Mouse (Mus musculus): Measurements from ENCODE around the gene Arhgap4.

The Arhgap4 gene

GRCm38 (mm10) chrX:73921823-73922549, at the start of gene Arhgap4, which contains the start of gene Naa10:
Gene Arhgap4 (minus strand): TSS chrX:73921870.
Gene Naa10 (minus strand): TSS chrX:73921944.
- in situ Hi-C loops (cut with MboI, MseI) = loop anchor here (25.0 kb wide), 1 partner anchor 1190 kb away; no protein-coding TSS in a partner anchor

DNA sequence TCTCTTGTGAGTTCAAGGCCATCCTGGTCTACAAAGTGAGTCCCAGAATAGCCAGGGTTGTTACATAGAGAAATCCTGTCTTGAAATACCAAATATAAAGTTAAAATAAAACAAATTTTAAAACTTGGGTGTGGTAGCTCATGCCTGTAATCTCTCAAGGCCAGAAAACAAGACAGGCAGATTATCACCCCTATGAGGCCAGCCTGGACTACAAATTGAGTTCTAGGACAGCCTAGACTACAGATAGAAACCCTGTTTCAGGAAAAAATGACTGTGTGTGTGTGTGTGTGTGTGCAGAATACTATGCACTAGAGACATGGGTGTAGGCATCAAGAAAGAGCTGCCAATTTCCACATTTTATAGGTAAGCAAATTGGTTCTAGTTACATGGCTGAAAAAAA, 49.1 kb upstream of the Arhgap4 start:
- in situ Hi-C loops (cut with MboI, MseI) = no loop called here

- in situ Hi-C loops (cut with MboI, MseI) = no loop called here
Observed at GRCm38 (mm10) chrX:73969729-73970128, 48.1 kb upstream of the Arhgap4 start.

DNA sequence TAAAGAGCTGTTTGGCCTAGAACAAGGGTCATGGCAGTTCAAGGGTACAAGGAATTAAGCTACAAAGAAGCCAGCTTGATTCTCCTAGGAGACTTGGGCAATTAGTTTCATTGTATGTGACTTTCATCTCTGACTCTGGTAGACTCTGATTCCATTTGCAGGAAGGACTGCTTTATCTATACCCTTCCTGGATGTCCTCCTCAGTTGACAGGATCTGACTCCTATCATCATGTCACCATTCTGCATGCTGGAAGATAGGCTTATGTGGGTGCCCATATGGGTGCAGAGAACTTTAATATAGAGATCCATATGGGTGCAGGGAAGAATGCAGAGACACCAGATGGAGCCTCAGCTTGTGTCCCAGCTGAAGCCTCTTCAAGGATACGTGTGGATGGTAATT, 47.5 kb upstream of the Arhgap4 start:
- in situ Hi-C loops (cut with MboI, MseI) = no loop called here

- in situ Hi-C loops (cut with MboI, MseI) = no loop called here
Observed at GRCm38 (mm10) chrX:73967177-73968075, 45.8 kb upstream of the Arhgap4 start.

DNA sequence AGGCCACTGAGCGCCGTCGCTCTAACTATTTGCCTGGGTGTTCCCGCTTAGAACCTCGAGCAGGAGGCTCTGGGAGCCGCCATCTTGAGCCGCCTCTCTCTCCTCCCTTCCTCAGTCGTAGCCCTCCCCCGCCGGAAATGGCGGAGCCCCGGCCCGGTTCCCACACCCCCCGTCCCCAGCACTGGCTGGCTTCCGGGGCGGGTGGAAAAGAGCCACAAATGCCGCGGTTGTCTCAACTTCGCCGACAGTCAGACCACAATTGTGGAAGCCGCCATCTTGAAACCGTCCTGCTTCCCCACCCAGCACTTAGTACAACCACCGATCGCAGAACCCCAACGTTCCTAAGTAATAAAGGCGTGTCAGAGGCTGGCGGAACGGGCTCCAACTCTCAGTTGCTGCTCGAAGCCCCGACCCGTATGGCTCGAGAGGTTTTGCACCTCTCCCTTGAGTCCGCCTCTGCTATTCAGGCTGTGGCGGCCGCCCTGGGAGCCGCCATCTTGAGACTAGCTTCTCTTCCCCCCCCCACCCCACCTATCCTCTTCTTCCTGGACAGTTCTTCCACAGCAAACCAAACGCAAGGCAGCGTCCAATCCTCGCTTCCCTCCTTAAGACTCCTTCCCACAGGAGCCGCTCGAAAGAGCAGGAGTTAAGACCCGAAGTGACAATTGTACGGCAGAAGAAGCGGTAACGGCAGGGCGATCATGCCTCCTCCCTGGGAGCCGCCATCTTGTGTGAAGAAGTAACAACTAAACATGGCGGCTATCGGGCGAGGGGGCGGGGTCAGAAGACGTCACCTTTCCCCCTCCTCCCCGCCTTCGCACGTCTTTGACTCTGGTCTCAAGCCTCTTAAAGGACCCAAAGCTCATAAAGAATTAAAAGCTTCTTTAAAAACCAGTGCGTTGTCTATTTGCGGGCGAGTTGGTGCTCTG, 44.8 kb upstream of the Arhgap4 start, which contains the start of gene Hcfc1:
Gene Hcfc1 (minus strand): TSS at position 110 of the 929 bp plus-strand sequence.
- in situ Hi-C loops (cut with MboI, MseI) = no loop called here

- in situ Hi-C loops (cut with MboI, MseI) = no loop called here
Observed at GRCm38 (mm10) chrX:73965307-73965706, 43.6 kb upstream of the Arhgap4 start.

GRCm38 (mm10) chrX:73964363-73964762, 42.7 kb upstream of the Arhgap4 start:
- in situ Hi-C loops (cut with MboI, MseI) = loop anchor here (5.0 kb wide), 1 partner anchor 247 kb away; the partner anchor contains the start of genes Abcd1 and Bcap31

DNA sequence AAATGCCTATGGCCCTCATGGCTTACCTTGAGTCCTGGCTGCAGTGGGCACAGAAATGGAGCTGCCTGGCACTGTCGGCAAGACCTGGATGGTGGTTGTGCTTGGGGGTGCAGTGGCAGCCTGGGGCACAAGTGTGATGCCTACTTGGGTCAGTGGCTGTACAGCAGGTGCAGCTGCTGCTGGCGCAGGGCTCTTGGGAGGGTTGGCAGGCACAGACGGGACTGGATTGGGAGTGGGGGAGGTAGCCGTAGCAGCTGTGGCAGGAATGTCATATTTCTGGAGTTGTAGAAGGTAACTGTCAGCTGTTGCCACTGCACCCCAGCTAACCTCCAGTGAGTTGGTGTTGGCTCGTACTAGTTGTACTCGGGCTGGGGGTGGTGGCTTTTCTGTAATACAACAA, 33.3 kb upstream of the Arhgap4 start:
- in situ Hi-C loops (cut with MboI, MseI) = loop anchor here (5.0 kb wide), 1 partner anchor 173 kb away; no protein-coding TSS in a partner anchor

DNA sequence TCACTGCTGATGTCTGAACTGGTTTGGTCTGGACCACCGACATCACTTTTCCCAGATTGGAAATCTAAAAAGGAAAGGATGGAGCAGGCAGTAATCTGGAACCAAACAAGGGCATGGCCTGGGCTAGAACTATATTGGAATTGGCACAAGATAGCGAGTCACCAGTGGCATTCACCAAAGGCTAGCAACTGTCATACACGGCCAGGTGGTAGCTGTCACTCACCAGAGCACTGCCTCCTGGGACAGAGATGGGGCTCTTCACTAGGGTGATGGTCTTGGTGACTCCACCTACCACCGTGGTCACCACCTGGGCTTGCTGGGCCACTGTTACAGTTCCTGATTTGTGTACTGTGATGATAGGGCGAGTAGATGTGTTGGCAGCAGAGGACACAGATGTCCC, 30.9 kb upstream of the Arhgap4 start:
- in situ Hi-C loops (cut with MboI, MseI) = loop anchor here (5.0 kb wide), 1 partner anchor 170 kb away; no protein-coding TSS in a partner anchor

DNA sequence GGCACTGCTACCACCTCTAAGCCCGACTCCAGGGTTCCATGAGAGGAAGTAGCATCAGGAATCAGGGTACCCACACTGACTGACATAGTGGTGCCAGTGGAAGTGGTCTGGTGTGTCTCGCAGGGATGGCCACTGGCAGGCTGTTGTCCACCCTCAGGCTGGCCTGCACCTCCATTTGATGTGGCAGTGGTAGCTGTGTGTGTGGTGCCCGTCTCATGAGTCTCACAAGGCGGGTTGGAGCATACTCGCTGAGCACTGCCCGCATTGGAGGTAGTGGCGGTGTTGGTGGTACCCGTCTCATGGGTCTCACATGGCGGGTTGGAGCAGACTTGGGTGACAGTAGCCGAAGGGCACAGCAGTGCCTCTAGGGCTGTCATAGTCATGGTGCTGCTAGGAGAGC, 27.7 kb upstream of the Arhgap4 start:
- in situ Hi-C loops (cut with MboI, MseI) = loop anchor here (10.0 kb wide), 1 partner anchor 385 kb away; no protein-coding TSS in a partner anchor

GRCm38 (mm10) chrX:73948647-73949046, 27.0 kb upstream of the Arhgap4 start:
- in situ Hi-C loops (cut with MboI, MseI) = loop anchor here (10.0 kb wide), 1 partner anchor 384 kb away; no protein-coding TSS in a partner anchor

- in situ Hi-C loops (cut with MboI, MseI) = loop anchor here (10.0 kb wide), 1 partner anchor 382 kb away; no protein-coding TSS in a partner anchor
Observed at GRCm38 (mm10) chrX:73946896-73947295, 25.2 kb upstream of the Arhgap4 start.

DNA sequence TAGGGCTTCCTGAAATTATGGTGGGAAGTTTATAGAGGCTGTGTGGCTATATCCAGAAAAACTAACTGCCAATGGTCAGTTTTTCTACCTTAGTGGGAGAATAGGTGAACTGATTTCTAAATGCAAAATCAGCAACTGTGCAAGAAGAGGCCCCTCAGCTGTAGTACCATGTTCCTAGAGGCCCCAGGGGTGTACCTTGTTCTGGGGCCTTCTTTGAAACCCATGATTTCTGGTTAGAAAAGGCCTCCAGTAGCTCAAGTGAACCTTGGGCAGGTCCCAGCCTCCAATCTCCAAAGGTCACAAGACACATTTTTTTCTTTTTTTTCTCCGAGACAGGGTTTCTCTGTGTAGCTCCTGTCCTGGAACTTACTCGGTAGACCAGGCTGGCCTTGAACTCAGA, 20.6 kb upstream of the Arhgap4 start:
- in situ Hi-C loops (cut with MboI, MseI) = loop anchor here (10.0 kb wide), 1 partner anchor 377 kb away; no protein-coding TSS in a partner anchor

DNA sequence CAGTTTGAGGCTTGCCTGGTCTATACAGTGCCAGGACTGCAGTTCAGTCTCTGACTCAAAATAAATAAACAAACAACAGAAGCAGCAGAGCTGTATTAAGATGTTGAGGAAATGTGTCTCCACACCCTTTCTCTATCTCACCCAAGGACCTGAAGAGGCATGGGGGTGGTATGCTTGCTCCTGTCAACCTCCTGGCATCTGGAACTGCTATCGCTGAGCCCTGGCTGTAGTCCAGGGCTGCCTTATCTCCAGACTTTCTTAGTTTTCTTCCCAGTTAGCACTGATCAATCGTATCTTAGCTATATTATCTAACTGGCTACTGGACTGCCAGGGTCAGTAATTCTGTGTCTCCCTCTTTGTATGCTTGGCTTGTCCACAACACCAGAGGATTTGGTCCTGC, 20.2 kb upstream of the Arhgap4 start:
- in situ Hi-C loops (cut with MboI, MseI) = loop anchor here (10.0 kb wide), 1 partner anchor 377 kb away; no protein-coding TSS in a partner anchor

DNA sequence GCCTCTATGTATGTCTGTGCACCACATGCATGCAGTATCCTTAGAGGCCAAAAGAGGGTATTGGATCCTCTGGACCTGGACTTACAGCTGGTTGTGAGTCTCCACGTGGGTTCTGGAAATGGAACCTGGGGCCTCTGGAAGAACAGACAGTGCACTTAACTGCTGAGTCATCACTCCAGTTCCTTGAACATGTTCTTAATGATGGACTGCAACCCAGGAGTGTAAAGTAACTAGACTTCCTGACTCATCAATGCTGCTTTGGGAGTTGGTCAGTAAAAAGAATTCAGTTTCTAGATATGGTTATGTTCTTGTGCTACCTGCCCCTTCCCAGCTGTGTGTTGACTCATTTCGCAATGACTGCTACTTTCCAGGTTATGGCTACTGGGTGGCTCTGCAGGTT, 10.2 kb upstream of the Arhgap4 start:
- in situ Hi-C loops (cut with MboI, MseI) = no loop called here

DNA sequence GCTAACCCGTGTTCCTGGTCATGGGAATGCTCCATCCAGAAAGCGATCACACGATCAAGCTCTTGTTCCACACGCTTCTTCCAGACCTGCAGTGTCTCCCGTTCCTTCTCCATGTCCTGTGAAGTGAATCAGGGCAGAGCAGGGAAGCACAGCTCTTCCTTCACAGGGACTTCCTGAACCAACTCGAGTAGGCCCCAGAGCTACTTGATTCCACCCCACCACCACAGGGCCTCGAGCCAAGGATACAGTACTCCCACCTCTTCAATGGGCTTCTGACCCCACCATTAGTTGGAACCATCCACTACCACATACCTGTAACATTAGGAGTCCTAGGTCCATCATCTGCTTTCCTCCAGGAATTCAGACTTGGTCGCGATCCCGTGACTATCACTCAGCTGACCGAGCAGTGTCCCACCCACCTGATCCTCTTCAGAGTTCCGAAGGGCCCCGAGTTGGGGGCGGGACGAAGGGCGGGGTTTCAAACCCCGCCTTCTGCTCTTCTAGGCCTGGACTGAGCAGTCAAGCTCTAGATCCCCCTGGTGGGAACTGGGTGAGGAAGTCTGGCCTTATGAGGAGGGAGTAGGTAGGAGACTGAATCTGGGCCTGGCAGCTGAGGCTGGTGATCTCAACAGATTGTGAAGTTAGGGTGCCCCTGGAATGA, 8.9 kb upstream of the Arhgap4 start, which contains the start of gene Renbp:
Gene Renbp (minus strand): TSS at position 449 of the 661 bp plus-strand sequence.
- in situ Hi-C loops (cut with MboI, MseI) = no loop called here

DNA sequence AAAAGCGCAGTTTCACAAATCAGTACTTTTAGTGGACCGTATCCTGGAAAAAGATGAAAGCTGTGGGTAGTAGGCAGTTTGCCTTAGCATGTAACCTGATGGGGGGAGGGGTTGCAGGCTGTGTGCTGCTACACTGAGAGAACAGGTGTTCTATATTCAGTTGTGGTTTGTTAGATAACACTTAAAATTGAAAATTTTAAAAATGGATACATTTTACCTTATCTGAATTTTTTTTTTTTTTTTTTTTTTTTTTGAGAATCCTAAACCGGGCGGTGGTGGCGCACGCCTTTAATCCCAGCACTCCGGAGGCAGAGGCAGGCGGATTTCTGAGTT, 846 bp upstream of the Arhgap4 start:
- in situ Hi-C loops (cut with MboI, MseI) = loop anchor here (25.0 kb wide), 1 partner anchor 1190 kb away; no protein-coding TSS in a partner anchor

- in situ Hi-C loops (cut with MboI, MseI) = loop anchor here (25.0 kb wide), 1 partner anchor 1191 kb away; no protein-coding TSS in a partner anchor
Observed at GRCm38 (mm10) chrX:73921285-73921822, 316 bp downstream of the Arhgap4 start.

- in situ Hi-C loops (cut with MboI, MseI) = loop anchor here (25.0 kb wide), 1 partner anchor 1194 kb away; no protein-coding TSS in a partner anchor
Observed at GRCm38 (mm10) chrX:73918631-73919030, 3.0 kb downstream of the Arhgap4 start.

All from T-helper 1 cell (primary cell).